ENCODE assay signal across 8 mouse cellular contexts in the genomic region with DNA sequence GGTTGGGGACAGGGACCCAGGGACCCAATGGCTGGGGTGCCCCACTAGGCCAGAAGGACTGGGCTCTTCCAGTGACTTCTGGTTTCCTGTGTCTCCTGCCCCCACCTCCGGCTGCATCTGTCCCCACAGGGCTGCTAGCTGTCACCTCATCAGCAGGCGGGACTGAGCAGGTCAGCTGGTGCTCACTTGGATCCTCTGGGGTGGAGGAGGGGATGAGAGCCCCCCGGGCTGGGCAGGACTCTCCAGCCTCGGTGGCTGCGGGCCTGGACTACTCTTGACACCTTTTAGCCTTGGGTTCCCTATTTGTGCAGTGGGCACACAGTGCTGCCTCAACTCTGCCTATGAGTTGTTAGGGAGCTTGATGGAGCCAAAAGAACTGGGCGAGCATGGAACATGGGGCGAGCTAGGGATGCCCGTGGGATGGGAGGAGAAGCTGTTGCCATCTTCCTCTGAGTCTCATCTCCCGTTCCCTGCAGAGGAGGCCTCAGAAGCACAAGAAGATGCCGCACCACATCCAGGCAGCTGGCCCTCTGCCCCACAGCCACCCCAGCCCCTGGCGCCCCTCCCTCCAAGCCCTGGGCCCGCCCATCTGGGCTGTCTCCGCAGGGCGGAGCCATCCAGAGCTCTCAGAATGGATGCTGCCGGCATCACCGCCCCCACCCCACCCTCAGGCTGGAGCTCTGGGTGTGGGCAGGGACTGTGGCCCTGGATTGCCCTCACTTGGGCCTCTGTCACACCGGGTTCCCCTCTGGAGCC.
DNase-seq lines count a peak whose midpoint lies in the region; ATAC-seq lines count a peak whose summit lies in the region.

No protein-coding gene starts in this region.

- DNase-seq in cerebellum, adult 9-11 months = peak; percentile 65
- no peak for DNase-seq in lung, postnatal 4 days
- no peak for DNase-seq in hindbrain, embryonic 14.5 days (ENCODE audit: low spot score)
- DNase-seq in adrenal gland, postnatal 4 days (ENCODE audit: low spot score in 2 of 2) = no peak

- peaks cover 33% of the 10 kb centered on the region for H3K4me1 ChIP-seq in lung, embryonic 15.5 days
- H3K4me1 ChIP-seq in hindbrain, embryonic 14.5 days (replicated peaks; ENCODE audit: control insufficient read depth, insufficient read depth, low read length) = peaks cover 25% of the 10 kb centered on the region
- peaks cover 40% of the 10 kb centered on the region for H3K4me1 ChIP-seq in midbrain, embryonic 13.5 days (replicated peaks)

- no peak overlapping the region for H3K27ac ChIP-seq in lung, embryonic 15.5 days
- no peak overlapping the region for H3K27ac ChIP-seq in hindbrain, embryonic 14.5 days
- H3K27ac ChIP-seq in midbrain, embryonic 13.5 days = no peak overlapping the region

- H3K4me2 ChIP-seq in lung, embryonic 15.5 days = peak overlapping the region; percentile 38
- peak overlapping the region; percentile 52 for H3K4me2 ChIP-seq in hindbrain, embryonic 14.5 days (replicated peaks)
- peak overlapping the region; percentile 73 for H3K4me2 ChIP-seq in midbrain, embryonic 13.5 days (replicated peaks)

- H3K9ac ChIP-seq in lung, embryonic 15.5 days = no peak overlapping the region
- peak overlapping the region; percentile 32 for H3K9ac ChIP-seq in hindbrain, embryonic 14.5 days
- peak overlapping the region; percentile 69 for H3K9ac ChIP-seq in midbrain, embryonic 13.5 days (replicated peaks)

- no peaks in the 10 kb centered on the region for H3K36me3 ChIP-seq in lung, embryonic 15.5 days
- no peaks in the 10 kb centered on the region for H3K36me3 ChIP-seq in hindbrain, embryonic 14.5 days (replicated peaks; ENCODE audit: control insufficient read depth, insufficient read depth)
- H3K36me3 ChIP-seq in midbrain, embryonic 13.5 days = 0 out of 2 replicates have a peak, but pooled peaks cover 4% of the 10 kb centered on the region

- no peaks in the 10 kb centered on the region for H3K9me3 ChIP-seq in lung, embryonic 15.5 days
- no peaks in the 10 kb centered on the region for H3K9me3 ChIP-seq in hindbrain, embryonic 14.5 days (ENCODE audit: control insufficient read depth, low read length)
- no peaks in the 10 kb centered on the region for H3K9me3 ChIP-seq in midbrain, embryonic 13.5 days

- H3K27me3 ChIP-seq in lung, embryonic 15.5 days = peaks cover 65% of the 10 kb centered on the region
- no peaks in the 10 kb centered on the region for H3K27me3 ChIP-seq in hindbrain, embryonic 14.5 days (ENCODE audit: control insufficient read depth, insufficient read depth, low read length)
- peaks cover 35% of the 10 kb centered on the region for H3K27me3 ChIP-seq in midbrain, embryonic 13.5 days

- H3K4me3 ChIP-seq in lung, embryonic 15.5 days = no peak overlapping the region
- H3K4me3 ChIP-seq in hindbrain, embryonic 14.5 days (replicated peaks; ENCODE audit: low read length) = peak overlapping the region; percentile 22
- H3K4me3 ChIP-seq in midbrain, embryonic 13.5 days (replicated peaks) = peak overlapping the region; percentile 43

- WGBS in lung, embryonic 15.5 days = 10% methylated on average over 17 of the region's 17 CpGs
- 8% methylated on average over 16 of the region's 17 CpGs for WGBS in hindbrain, embryonic 14.5 days
- 4% methylated on average over 17 of the region's 17 CpGs for WGBS in midbrain, embryonic 13.5 days

- no peak for ATAC-seq in cerebellum, adult (ENCODE audit: insufficient number of reproducible peaks, low FRiP score, low TSS enrichment)
- ATAC-seq in lung, embryonic 15.5 days (ENCODE audit: borderline replicate concordance, extremely low read depth, low FRiP score, low TSS enrichment) = no peak
- ATAC-seq in hindbrain, embryonic 14.5 days (ENCODE audit: low FRiP score) = peak; percentile 19; the same call in 1 of the 2 replicates
- ATAC-seq in midbrain, embryonic 13.5 days = peak; percentile 44
- ATAC-seq in granulocyte monocyte progenitor cell, adult 5-6 weeks (replicated peaks; ENCODE audit: poor library complexity, severe bottlenecking) = no peak

Comparison
In these comparisons a context has a peak if more than half of its experiments do, and no peak if none do; other contexts are left out.
1. ATAC-seq: peak in hindbrain, embryonic 14.5 days (single experiment) and midbrain, embryonic 13.5 days (single experiment); none in cerebellum, adult (single experiment), lung, embryonic 15.5 days (single experiment) and granulocyte monocyte progenitor cell, adult 5-6 weeks (single experiment).
2. Peak in every context shown above with its lines, with median percentiles within 50 percentile points of each other: H3K4me2 ChIP-seq.